Mouse (Mus musculus): ENCODE results near the gene Pgs1. TPM values are rescaled to one million over a fixed set of nuclear protein-coding genes. Genes with fewer than 3 reads are reported as not detected.

Gene Pgs1
- 57.4 TPM for total RNA-seq (2023)

GRCm38 (mm10) chr11:117986126-117987031, at the start of gene Pgs1:
TSS of gene Pgs1 (plus strand) at chr11:117986292.

GRCm38 (mm10) chr11:117969945-117970872, 15.9 kb upstream of the Pgs1 start, which contains the start of gene Socs3:
TSS of gene Socs3 (minus strand) at chr11:117970047.

Other genes starting within 250 kb of the Pgs1 start
- gene Tmc8, start 204.2 kb upstream of the Pgs1 start, total RNA-seq (2023), result 102 TPM
- gene Tmc6, start 204.1 kb upstream of the Pgs1 start, total RNA-seq (2023), result 284 TPM
- gene 6030468B19Rik, start 188.6 kb upstream of the Pgs1 start, total RNA-seq (2023), result not detected
- gene Gm20708, start 176.6 kb upstream of the Pgs1 start, total RNA-seq (2023), result 5.6 TPM
- gene Syngr2, start 176.6 kb upstream of the Pgs1 start, total RNA-seq (2023), result 50.9 TPM
- gene Afmid, start 160.4 kb upstream of the Pgs1 start, total RNA-seq (2023), result 14.7 TPM
- 3.4 TPM for gene Tk1, start 160.2 kb upstream of the Pgs1 start, total RNA-seq (2023)
- 1.7 TPM for gene Birc5, start 137.0 kb upstream of the Pgs1 start, total RNA-seq (2023)
- gene Tmem235, start 125.5 kb upstream of the Pgs1 start, total RNA-seq (2023), result not detected
- 10.0 TPM for gene Tha1, start 112.8 kb upstream of the Pgs1 start, total RNA-seq (2023)
- 78.8 TPM for gene Socs3, start 16.2 kb upstream of the Pgs1 start, total RNA-seq (2023)
- 3.7 TPM for gene Dnah17, start 144.3 kb downstream of the Pgs1 start, total RNA-seq (2023)